Mouse (Mus musculus) thymus, adult 2 months (tissue): ENCODE measurements at regions not wholly inside any gene's neighbourhood (a gene's known extent, or its start where the extent isn't known, plus 50 kb on each side); places are given as distances from the start of the nearest gene placed in this dataset.

Experiments
- CTCF ChIP-seq: fragments of 200-500 bp; IDR thresholded peaks from 2 replicates; pipeline ENCODE4 v1.5.1; 2012; ENCODE audit warnings: mild to moderate bottlenecking, control low read depth, low read length, moderate library complexity, borderline replicate concordance; ENCODE audit not compliant: control insufficient read depth, poor library complexity, insufficient read depth; ENCODE audit errors: extremely low read depth
- POLR2A ChIP-seq: fragments of 200-500 bp; IDR thresholded peaks from 2 replicates; pipeline ENCODE4 v1.6.1; 2012; ENCODE audit warnings: mild to moderate bottlenecking, low read length, control low read depth, moderate library complexity; ENCODE audit not compliant: control insufficient read depth, poor library complexity, insufficient read depth; ENCODE audit errors: extremely low read depth

DNA sequence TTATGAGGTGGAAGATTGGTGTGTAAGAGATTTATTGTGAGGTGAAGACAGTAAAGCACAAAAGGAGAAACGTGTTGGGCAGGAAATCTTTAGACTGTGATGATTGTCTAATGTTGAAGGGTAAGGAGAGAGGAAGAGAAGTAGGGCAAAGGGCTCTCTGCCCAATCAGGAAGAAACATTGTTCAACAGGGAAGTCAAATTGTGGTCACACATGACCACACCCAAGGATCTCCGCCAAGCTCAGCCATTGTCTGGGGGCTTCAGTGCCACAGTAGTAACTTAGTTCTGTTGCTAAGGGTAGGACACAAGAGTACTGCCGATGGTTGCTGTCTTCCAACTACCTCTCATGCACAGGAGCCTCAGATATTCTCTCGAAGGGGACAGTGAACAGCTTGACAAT lies 127.0 kb upstream of the Cdc42ep3 start:
- TF ChIP-seq CTCF = no peak
- TF ChIP-seq POLR2A = no peak
